Mouse (Mus musculus): Measurements from ENCODE around the gene Prrc2b.
A peak's percentile ranks its signal among the peaks of the same experiment; 100 is the strongest.

Prrc2b gene

DNA sequence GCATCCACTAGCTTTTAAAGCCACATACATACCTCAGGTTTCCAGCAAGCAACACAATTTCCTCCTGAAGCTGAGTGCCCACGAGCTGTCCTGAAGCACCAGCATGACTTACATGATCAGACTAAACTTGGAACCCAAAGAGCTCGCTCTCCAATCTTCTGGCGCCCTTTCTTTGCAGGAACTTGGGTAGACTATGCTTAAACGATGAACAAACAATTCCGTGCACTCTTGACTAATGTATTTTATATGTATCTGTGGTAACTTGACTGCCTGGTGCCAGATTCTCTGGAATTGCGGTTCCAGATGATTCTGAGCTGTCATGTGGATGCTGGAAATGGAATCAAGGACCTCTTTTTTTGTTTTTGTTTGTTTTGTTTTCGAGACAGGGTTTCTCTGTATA is 84.6 kb downstream of the Prrc2b start:
- DNase-seq (ENCODE audit: low spot score in 2 of 2): no peak

DNA sequence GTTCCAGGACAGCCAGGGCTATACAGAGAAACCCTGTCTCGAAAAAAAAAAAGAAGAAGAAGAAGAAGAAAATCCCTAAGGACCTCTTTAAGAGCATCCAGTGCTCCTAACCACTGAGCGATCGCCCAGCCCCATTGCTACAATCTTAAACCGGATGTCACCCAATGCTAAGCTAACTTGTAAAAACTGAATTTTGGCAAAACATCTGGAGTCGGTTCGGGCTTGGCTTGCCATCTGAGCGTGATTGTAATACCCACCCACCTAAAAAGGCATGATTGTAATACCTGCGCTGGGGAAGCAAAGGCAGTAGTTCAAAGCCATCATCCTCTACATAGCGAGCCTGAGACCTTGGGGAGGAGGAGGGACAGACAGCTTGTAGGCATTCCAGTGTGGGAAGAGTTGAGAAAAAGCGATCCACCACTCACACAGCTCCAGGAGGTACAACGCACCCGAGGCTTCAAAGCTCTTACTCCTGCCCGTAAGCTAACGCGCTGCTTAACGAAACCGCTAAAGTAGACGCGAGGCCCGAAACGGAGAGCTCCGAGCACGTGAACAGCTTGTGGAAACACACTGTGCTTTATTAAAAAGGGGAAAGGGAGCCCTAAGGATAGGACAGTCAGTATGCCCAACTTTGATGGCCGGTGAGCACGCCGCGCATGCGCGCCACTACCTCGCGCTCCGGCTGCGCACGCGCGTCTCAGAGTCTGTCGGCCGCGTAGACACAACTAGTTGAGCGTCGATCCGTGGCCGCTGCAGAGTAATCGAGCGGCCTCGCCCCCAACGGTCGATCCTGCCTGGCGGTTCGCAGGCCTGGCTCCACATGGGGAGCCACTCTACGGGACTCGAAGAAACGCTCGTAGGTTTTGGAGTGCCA is 85.2 kb downstream of the Prrc2b start, which contains the start of gene Pomt1:
Gene Pomt1 (plus strand): TSS at position 705 of the 874 bp plus-strand sequence.
- DNase-seq (ENCODE audit: low spot score in 2 of 2): peak; percentile 77 to 88

GRCm38 (mm10) chr2:32236760-32237487 is 86.0 kb downstream of the Prrc2b start:
- DNase-seq (ENCODE audit: low spot score in 2 of 2): peak in 1 of 2 experiments; percentile 44

DNA sequence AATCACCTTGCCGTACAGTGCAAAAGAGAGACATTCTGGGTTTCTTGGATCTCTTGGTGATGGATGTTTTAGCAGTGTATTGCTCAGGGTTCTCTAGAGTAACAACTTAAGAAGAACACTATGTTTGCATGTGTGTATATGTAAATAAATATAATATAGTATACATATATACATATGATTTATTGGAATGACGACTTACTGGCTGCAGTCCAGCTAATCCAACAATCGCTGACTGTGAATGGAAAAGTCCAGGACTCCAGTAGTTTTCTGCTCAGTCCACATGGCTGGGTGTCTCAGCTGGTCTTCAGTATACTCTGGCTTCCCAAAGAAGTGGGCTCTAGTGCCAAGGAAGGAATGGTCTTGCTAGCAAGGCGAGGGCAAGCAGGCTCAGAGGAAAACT is 86.7 kb downstream of the Prrc2b start:
- DNase-seq (ENCODE audit: low spot score in 2 of 2): no peak

DNA sequence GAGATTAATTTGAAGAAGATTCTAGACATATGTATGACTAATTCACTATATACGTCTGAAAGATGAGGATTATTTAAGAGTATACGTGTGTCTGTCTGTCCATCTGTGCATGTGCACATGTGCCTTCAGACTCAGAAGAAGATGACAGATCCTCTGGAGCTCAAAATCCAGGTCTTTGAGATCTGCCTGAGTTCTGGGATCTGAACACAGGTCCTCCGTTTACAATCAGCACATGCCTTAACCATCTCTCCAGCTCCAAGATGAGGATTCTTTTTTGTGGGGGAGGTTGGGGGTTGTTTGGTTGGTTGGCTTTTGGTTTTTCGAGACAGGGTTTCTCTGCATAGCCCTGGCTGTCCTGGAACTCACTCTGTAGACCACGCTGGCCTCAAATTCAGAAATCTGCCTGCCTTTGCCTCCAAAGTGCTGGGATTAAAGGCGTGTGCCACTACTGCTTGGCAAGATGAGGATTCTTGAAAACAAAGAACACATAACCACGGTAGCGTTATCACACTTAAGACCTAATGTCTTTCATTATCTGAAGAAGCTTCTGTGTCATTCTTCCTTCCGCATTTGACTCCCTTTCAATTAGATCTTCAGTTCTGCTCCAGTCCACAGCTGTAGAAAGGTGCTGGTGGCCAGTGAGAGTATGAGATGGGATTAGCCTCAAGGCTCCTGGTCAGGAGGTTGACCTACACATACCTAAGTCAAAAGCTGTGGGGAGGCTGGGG is 88.0 kb downstream of the Prrc2b start:
- no peak for DNase-seq (ENCODE audit: low spot score in 2 of 2)

DNA sequence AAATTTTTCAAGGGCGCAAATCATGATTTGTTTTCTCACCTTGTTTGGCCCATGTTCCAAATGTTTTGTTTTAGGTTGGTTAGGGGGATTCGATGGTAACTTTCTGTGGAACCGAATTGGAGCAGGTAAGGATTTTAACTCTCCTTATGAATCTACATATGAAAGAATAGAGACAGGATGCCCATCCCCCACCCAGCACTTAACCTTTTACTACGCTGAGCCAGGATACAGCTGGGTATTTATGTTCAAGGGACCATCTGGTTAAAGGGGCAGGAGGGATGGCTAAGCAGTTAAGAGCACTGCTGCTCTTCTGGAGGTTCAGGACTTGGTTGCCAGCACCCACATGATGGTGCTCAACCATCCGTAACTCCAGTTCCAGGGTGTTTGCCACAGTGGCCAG is 89.7 kb downstream of the Prrc2b start:
- no peak for DNase-seq (ENCODE audit: low spot score in 2 of 2)

DNA sequence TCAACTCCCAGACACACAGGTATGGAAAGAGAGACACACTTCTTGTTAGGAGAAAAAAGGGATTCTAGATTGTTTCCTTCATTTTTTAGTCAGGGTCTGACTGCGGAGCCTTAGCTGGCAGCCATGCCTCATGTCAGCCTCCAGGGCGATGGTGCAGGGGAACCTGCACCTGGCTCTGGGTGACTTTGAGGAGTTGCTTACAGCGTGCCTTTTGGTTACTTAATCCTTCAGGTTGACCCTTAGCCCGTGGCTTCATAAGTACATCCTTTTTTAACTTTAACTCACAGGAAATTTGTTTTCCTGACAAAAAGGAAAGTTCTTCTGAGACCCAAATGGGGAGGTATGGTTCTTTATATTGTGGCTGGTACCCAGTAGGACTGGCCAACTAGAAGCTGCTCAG is 92.1 kb downstream of the Prrc2b start:
- no peak for DNase-seq (ENCODE audit: low spot score in 2 of 2)

DNA sequence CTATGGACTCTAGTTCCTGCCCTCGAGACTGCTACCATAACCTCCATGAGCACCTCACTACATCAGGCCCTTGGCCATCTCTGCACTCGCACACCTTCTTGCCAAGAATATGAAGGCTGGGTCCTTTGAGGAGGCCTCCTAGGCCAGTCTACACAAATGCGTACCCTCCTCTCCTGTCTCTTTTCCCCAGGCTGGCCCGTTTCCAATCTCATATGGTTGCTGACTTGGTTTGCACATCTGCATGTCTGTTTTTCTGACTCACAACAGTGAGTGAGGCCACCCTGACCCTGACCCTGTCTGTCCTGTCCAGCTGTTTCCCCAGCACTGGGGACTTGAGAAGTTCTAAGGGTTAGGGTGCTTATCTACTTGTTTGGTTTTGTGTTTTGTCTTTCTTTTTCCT is 95.9 kb downstream of the Prrc2b start:
- DNase-seq (ENCODE audit: low spot score in 2 of 2): no peak

GRCm38 (mm10) chr2:32248377-32249361 is 97.8 kb downstream of the Prrc2b start:
- DNase-seq (ENCODE audit: low spot score in 2 of 2): no peak

- DNase-seq (ENCODE audit: low spot score in 2 of 2): no peak
Measured at GRCm38 (mm10) chr2:32251791-32252527, 101.1 kb downstream of the Prrc2b start.

GRCm38 (mm10) chr2:32252658-32253057 is 101.8 kb downstream of the Prrc2b start:
- DNase-seq (ENCODE audit: low spot score in 2 of 2): no peak

- no peak for DNase-seq (ENCODE audit: low spot score in 2 of 2)
Measured at GRCm38 (mm10) chr2:32253352-32253751, 102.5 kb downstream of the Prrc2b start.

- no peak for DNase-seq (ENCODE audit: low spot score in 2 of 2)
Measured at GRCm38 (mm10) chr2:32254563-32254962, 103.7 kb downstream of the Prrc2b start.

DNA sequence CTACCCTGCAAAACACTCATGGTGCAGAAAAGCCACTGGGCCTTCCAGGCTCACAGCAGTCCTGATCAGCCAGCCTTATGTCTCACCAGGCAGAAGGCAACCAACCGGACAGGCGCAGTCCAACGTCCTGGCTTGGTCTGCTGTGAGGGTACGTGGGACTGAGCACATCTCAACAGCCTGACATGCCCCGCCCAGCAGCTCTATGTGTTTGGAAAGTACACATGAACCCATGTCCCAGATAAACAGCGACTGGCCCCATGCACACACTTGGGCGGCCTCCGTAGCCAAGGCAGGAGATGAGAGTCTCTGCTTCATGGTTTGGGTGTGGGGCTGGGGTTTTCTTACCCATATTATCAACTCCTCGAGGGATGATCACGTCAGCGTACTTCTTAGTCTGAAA is 105.4 kb downstream of the Prrc2b start:
- no peak for DNase-seq (ENCODE audit: low spot score in 2 of 2)

- DNase-seq (ENCODE audit: low spot score in 2 of 2): no peak
Measured at GRCm38 (mm10) chr2:32258887-32259533, 108.1 kb downstream of the Prrc2b start.

DNA sequence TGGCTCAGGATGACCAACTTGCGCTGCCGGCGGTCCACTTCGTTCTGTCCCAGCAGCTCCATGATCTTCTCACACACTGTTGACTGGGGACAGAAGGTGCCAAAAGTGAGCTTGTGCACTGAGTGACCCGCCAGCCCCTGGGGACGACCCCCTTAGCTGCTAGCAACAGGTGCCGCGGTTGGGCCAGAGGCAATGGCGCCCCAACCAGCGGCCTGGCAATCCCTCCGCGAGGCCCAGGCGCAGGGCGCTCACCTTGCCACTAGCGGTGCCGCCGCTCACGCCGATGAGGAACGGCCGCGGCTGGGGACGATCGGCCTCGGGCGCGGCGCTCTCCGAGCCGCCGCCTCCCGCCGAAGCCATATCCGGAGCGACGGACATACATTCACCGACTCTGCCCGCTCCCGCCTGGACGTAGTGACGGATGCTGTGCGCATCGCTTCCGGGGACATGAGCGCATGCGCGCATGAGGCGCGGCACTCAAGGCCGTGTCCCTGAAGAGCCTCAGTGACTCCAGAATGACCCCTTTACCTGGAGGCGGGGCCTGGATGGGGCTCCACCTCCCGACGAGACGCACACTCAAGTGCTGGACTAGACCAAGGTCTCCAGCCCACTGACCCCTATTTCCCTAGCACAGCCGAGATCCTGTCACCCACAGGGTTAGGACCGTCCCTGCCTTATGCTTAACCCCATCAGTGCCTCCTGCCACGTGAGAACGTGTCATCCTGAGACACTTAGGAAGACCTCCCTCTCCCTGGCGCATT is 109.0 kb downstream of the Prrc2b start, which contains the start of gene Uck1:
Gene Uck1 (minus strand): TSS at position 503 of the 761 bp plus-strand sequence.
- DNase-seq (ENCODE audit: low spot score in 2 of 2): peak; percentile 80 to 83

DNA sequence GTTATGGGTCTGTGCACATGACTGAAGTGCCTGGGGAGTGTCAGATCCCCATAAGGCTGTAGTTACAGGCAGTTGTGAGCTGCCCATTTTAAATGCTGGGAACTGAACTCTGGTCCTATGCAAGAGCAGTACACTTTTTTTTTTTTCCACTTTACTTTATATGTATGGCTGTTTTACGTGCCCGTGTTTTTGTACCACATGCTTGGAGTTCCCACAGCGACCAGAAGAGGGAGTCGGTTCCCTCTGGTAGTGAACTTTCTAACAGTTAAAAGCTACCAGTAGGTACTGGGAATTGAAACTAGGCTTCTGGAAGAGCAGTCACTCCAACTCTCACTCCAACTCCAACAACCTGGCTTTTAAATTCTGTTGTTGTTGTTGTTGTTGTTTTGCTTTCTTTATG is 109.8 kb downstream of the Prrc2b start:
- DNase-seq (ENCODE audit: low spot score in 2 of 2): peak; percentile 55 to 72

DNA sequence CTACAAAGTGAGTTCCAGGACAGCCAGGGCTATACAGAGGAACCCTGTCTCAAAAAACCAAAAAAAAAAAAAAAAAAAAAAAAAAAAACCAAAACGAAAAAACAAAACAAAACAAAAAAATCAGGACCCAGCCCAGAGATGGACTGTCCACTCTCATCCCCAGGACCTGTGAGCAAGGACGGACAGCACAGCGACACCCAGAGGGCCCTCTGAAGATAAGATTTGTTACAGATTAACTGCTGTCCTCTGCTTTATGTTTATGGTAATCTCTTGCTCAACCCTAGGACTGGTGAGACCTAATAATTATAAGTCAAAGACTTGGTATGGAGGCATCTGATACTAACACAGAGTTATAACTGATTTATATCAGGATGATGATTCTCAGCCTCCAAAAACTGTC is 124.9 kb downstream of the Prrc2b start:
- DNase-seq (ENCODE audit: low spot score in 2 of 2): no peak

- no peak for DNase-seq (ENCODE audit: low spot score in 2 of 2)
Measured at GRCm38 (mm10) chr2:32282289-32282688, 131.4 kb downstream of the Prrc2b start.
